Mouse (Mus musculus) T-cell, adult 66 days (primary cell): ENCODE measurements around the gene Selenoh. TPM values are rescaled to one million over a fixed set of nuclear protein-coding genes. Genes with fewer than 3 reads are reported as not detected.

Source experiments
- total RNA-seq, 2 experiments: library from RNA; stranded (reverse); gene quantifications; 3 replicates in 1 of 2; 4 replicates in 1 of 2; pipeline ENCODE4 v1.2.4; 2023

Gene Selenoh
- 10 to 100 TPM; 43.5 to 54.2 TPM for total RNA-seq

GRCm38 (mm10) chr2:84670569-84670933, at the start of gene Selenoh:
Selenoh (minus strand) TSS chr2:84670770.

GRCm38 (mm10) chr2:84714811-84715561, 44.4 kb upstream of the Selenoh start, which contains the start of gene Zdhhc5:
Zdhhc5 (minus strand) TSS chr2:84715180.

GRCm38 (mm10) chr2:84679016-84679415, 8.4 kb upstream of the Selenoh start, which contains the start of gene Tmx2:
Tmx2 (minus strand) TSS chr2:84679140.

GRCm38 (mm10) chr2:84677968-84678880, 7.7 kb upstream of the Selenoh start, which contains the start of the genes Gm28635 and Med19:
Gm28635 (minus strand) TSS chr2:84678041.
Med19 (plus strand) TSS chr2:84678402.

GRCm38 (mm10) chr2:84658806-84659205, 11.8 kb downstream of the Selenoh start, which contains the start of gene Btbd18:
Btbd18 (plus strand) TSS chr2:84659079.

GRCm38 (mm10) chr2:84650464-84651195, 19.9 kb downstream of the Selenoh start, which contains the start of gene Ctnnd1:
Ctnnd1 (minus strand) TSS chr2:84650765.

Other genes starting within 250 kb of the Selenoh start
- 10 to 100 TPM; 24.3 to 26.3 TPM for gene Calcrl, start 245.4 kb downstream of the Selenoh start, total RNA-seq
- 1 to 10 TPM; 6.2 to 9.5 TPM for gene Tfpi, start 194.0 kb downstream of the Selenoh start, total RNA-seq
- gene Ctnnd1, start 20.0 kb downstream of the Selenoh start, total RNA-seq: 1 to 10 TPM; 1.4 to 2.3 TPM
- not detected for gene Btbd18, start 11.7 kb downstream of the Selenoh start, total RNA-seq
- gene Gm28635, start 7.3 kb upstream of the Selenoh start, total RNA-seq: not detected
- gene Med19, start 7.6 kb upstream of the Selenoh start, total RNA-seq: 10 to 100 TPM; 16.4 to 18.7 TPM
- 10 to 100 TPM; 39.3 to 46.5 TPM for gene Tmx2, start 8.4 kb upstream of the Selenoh start, total RNA-seq
- gene Zdhhc5, start 44.4 kb upstream of the Selenoh start, total RNA-seq: 10 to 100 TPM; 53.5 to 55.2 TPM
- 10 to 100 TPM; 26.6 to 32.2 TPM for gene Clp1, start 56.6 kb upstream of the Selenoh start, total RNA-seq
- gene Ypel4, start 63.3 kb upstream of the Selenoh start, total RNA-seq: under 1 TPM in 1 of 2 experiments, not detected in 1; 0.74 TPM
- gene Gm19426, start 72.9 kb upstream of the Selenoh start, total RNA-seq: not detected
- under 1 TPM in 1 of 2 experiments, not detected in 1; 0.33 TPM for gene Serping1, start 104.7 kb upstream of the Selenoh start, total RNA-seq
- 1 to 10 TPM; 3.6 to 3.9 TPM for gene Ube2l6, start 128.1 kb upstream of the Selenoh start, total RNA-seq
- not detected for gene Smtnl1, start 151.9 kb upstream of the Selenoh start, total RNA-seq
- 10 to 100 TPM in 1 of 2 experiments, 1 to 10 TPM in 1; 8.7 to 16.9 TPM for gene Timm10, start 156.2 kb upstream of the Selenoh start, total RNA-seq
- 1 to 10 TPM; 1.3 to 1.4 TPM for gene Slc43a1, start 168.1 kb upstream of the Selenoh start, total RNA-seq
- gene Rtn4rl2, start 215.9 kb upstream of the Selenoh start, total RNA-seq: not detected